Comparison of ENCODE assay signal across 19 mouse cellular contexts in genomic region chr6:35271868-35272765, GRCm38 (mm10). TPM values are rescaled to one million over a fixed set of nuclear protein-coding genes. Genes with fewer than 3 reads are reported as not detected.
DNase-seq lines count a peak whose midpoint lies in the region; TF ChIP-seq lines count a peak whose summit lies in the region.
"Had no signal": no experiment of that assay in that cellular context is flagged by ENCODE, and none has a peak within 500 bp of the region (broad histone marks: within the 10 kb centered on the region; RNA-seq: fewer than 3 reads in every experiment).

No protein-coding gene starts in this region.

- H3K9me3 ChIP-seq in heart, embryonic 10.5 days, result no peaks in the 10 kb centered on the region
- no peaks in the 10 kb centered on the region; the same call in 1 of the 2 replicates for H3K9me3 ChIP-seq in embryonic facial prominence, embryonic 10.5 days
- H3K9me3 ChIP-seq: forebrain, embryonic 15.5 days; liver, embryonic 12.5 days; stomach, embryonic 15.5 days had no signal

- 0 out of 2 replicates have a peak overlapping the region, but pooled peaks have one; percentile 32 for H3K27ac ChIP-seq in liver, adult 2 months (replicated peaks; ENCODE audit: insufficient read depth, low read depth, low read length)
- H3K27ac ChIP-seq in kidney, adult 2 months (ENCODE audit: insufficient read depth, low read depth, low read length), result 0 out of 2 replicates have a peak overlapping the region, but pooled peaks have one; percentile 31
- H3K27ac ChIP-seq in heart, embryonic 10.5 days, result no peak overlapping the region
- H3K27ac ChIP-seq in embryonic facial prominence, embryonic 10.5 days (replicated peaks), result no peak overlapping the region
- H3K27ac ChIP-seq: forebrain, embryonic 15.5 days; liver, embryonic 12.5 days; stomach, embryonic 15.5 days had no signal

- peaks cover 14% of the 10 kb centered on the region for H3K4me1 ChIP-seq in liver, adult 2 months (ENCODE audit: control insufficient read depth, insufficient read depth, low read length)
- peaks cover 13% of the 10 kb centered on the region for H3K4me1 ChIP-seq in kidney, adult 2 months (ENCODE audit: control insufficient read depth, insufficient read depth, low read length)
- no peaks in the 10 kb centered on the region for H3K4me1 ChIP-seq in heart, embryonic 10.5 days
- no peaks in the 10 kb centered on the region for H3K4me1 ChIP-seq in embryonic facial prominence, embryonic 10.5 days
- H3K4me1 ChIP-seq: forebrain, embryonic 15.5 days; stomach, embryonic 15.5 days had no signal

- no peaks in the 10 kb centered on the region for H3K36me3 ChIP-seq in liver, adult 2 months (ENCODE audit: control insufficient read depth, insufficient read depth, low read length)
- H3K36me3 ChIP-seq in kidney, adult 2 months (ENCODE audit: control insufficient read depth, insufficient read depth, low read length), result no peaks in the 10 kb centered on the region
- H3K36me3 ChIP-seq in heart, embryonic 10.5 days, result peaks cover 9% of the 10 kb centered on the region; the same call in 1 of the 2 replicates
- H3K36me3 ChIP-seq in embryonic facial prominence, embryonic 10.5 days (replicated peaks), result no peaks in the 10 kb centered on the region
- H3K36me3 ChIP-seq: forebrain, embryonic 15.5 days; liver, embryonic 12.5 days; stomach, embryonic 15.5 days had no signal

- TF ChIP-seq CTCF in liver, adult 2 months (IDR thresholded peaks at IDR 0.05; ENCODE audit: low read depth, low read length), result no peak
- no peak for TF ChIP-seq CTCF in kidney, adult 2 months (conservative IDR thresholded peaks at IDR 0.05; ENCODE audit: insufficient read depth, insufficient read length, low read depth, low read length)

- TF ChIP-seq POLR2A in liver, adult 2 months (IDR thresholded peaks at IDR 0.05; ENCODE audit: extremely low read depth, insufficient read depth, low read length), result no peak
- TF ChIP-seq POLR2A in kidney, adult 2 months (IDR thresholded peaks at IDR 0.05; ENCODE audit: low read depth, low read length), result no peak

- no peak overlapping the region for H3K9ac ChIP-seq in liver, adult 2 months (ENCODE audit: low read depth, low read length)
- H3K9ac ChIP-seq: forebrain, embryonic 15.5 days; liver, embryonic 12.5 days; stomach, embryonic 15.5 days had no signal

- DNase-seq in liver, adult 2 months (ENCODE audit: extremely low read depth, low read depth, low spot score), result peak; percentile 73
- DNase-seq in liver, result no peak
- DNase-seq in kidney, adult 2 months, result peak; percentile 88
- DNase-seq in kidney, postnatal 10 days, result peak; percentile 29
- DNase-seq in heart, embryonic 10.5 days (ENCODE audit: low spot score), result no peak
- DNase-seq in cerebellum, adult 8-10 months, result no peak
- no peak for DNase-seq in embryonic facial prominence, embryonic 10.5 days (ENCODE audit: low spot score)
- DNase-seq: adrenal gland, postnatal 10 days; gastrocnemius, postnatal 25 days; lung, adult 2 months; right cerebral cortex, postnatal 25 days; thymus, adult 18-20 months; thymus, postnatal 4 days had no signal

- WGBS in liver, adult 2 months, result 59% methylated on average over 20 of the region's 20 CpGs
- WGBS in kidney, adult 2 months, result 54% methylated on average over 20 of the region's 20 CpGs
- 85% methylated on average over 20 of the region's 20 CpGs for WGBS in heart, embryonic 10.5 days
- WGBS in embryonic facial prominence, embryonic 10.5 days, result 87% methylated on average over 20 of the region's 20 CpGs

- H3K27me3 ChIP-seq in liver, adult 2 months (ENCODE audit: control insufficient read depth, insufficient read depth, low read length), result no peaks in the 10 kb centered on the region
- no peaks in the 10 kb centered on the region for H3K27me3 ChIP-seq in kidney, adult 2 months (replicated peaks; ENCODE audit: control insufficient read depth, insufficient read depth, low read length)
- no peaks in the 10 kb centered on the region for H3K27me3 ChIP-seq in heart, embryonic 10.5 days (ENCODE audit: insufficient read depth, poor library complexity, severe bottlenecking)
- H3K27me3 ChIP-seq in embryonic facial prominence, embryonic 10.5 days (replicated peaks; ENCODE audit: low read depth, poor library complexity, severe bottlenecking), result no peaks in the 10 kb centered on the region
- H3K27me3 ChIP-seq: forebrain, embryonic 15.5 days; liver, embryonic 12.5 days; stomach, embryonic 15.5 days had no signal

- H3K79me2 ChIP-seq in liver, adult 2 months (ENCODE audit: control insufficient read depth, insufficient read depth, low read length), result no peaks in the 10 kb centered on the region

- no peak overlapping the region for H3K4me3 ChIP-seq in liver, adult 2 months (ENCODE audit: insufficient read depth, low read depth, low read length)
- H3K4me3 ChIP-seq in kidney, adult 2 months (ENCODE audit: insufficient read depth, low read depth, low read length), result no peak overlapping the region
- no peak overlapping the region for H3K4me3 ChIP-seq in heart, embryonic 10.5 days
- H3K4me3 ChIP-seq in embryonic facial prominence, embryonic 10.5 days, result no peak overlapping the region
- H3K4me3 ChIP-seq: forebrain, embryonic 15.5 days; liver, embryonic 12.5 days; stomach, embryonic 15.5 days had no signal

RNA-seq across cellular contexts. Expression of gene Slc13a4, which starts 35.8 kb away (rescaled TPM):
- under 0.01 and 0.09 TPM in 2 replicates for total RNA-seq in liver, adult 2 months (2014; rRNA removed)
- 0.06 and 0.10 TPM in 2 replicates for polyA plus RNA-seq in liver, adult 2 months (2012; rRNA removed)
- 5.2 and 5.6 TPM in 2 replicates for polyA plus RNA-seq in kidney, adult 2 months (2012; rRNA removed)
- 2.9 and 3.3 TPM in 2 replicates for polyA plus RNA-seq in heart, embryonic 10.5 days (2016; fragmentation: Nextera tagmentation; extraction: Ambion mirVana)
- polyA plus RNA-seq in embryonic facial prominence, embryonic 10.5 days (2016; fragmentation: Nextera tagmentation; extraction: Ambion mirVana), result 0.50 and 0.57 TPM in 2 replicates
- total RNA-seq: megakaryocyte-erythroid progenitor cell, adult 5-6 weeks; neutrophil, adult 5-6 weeks had no signal

RNA-seq across cellular contexts. Expression of gene Fam180a, which starts 53.8 kb away (rescaled TPM):
- total RNA-seq in liver, adult 2 months (2014; rRNA removed), result 1.0 and 1.7 TPM in 2 replicates
- polyA plus RNA-seq in liver, adult 2 months (2012; rRNA removed), result 0.09 and 0.11 TPM in 2 replicates
- 0.39 and 0.49 TPM in 2 replicates for polyA plus RNA-seq in kidney, adult 2 months (2012; rRNA removed)
- polyA plus RNA-seq in heart, embryonic 10.5 days (2016; fragmentation: Nextera tagmentation; extraction: Ambion mirVana), result 0.08 and 0.20 TPM in 2 replicates
- polyA plus RNA-seq in embryonic facial prominence, embryonic 10.5 days (2016; fragmentation: Nextera tagmentation; extraction: Ambion mirVana), result not detected in 2 replicates
- total RNA-seq: megakaryocyte-erythroid progenitor cell, adult 5-6 weeks; neutrophil, adult 5-6 weeks had no signal
- polyA plus RNA-seq: hindbrain, embryonic 11.5 days; liver, embryonic 12.5 days had no signal

Comparison
In these comparisons a context has a peak if more than half of its experiments do, and no peak if none do; other contexts are left out.
1. DNase-seq: peak in liver, adult 2 months (single experiment), kidney, adult 2 months (single experiment) and kidney, postnatal 10 days (single experiment); none in liver (single experiment), heart, embryonic 10.5 days (single experiment), cerebellum, adult 8-10 months (single experiment) and embryonic facial prominence, embryonic 10.5 days (single experiment).
2. H3K27ac ChIP-seq: peak in liver, adult 2 months (single experiment) and kidney, adult 2 months (single experiment); none in heart, embryonic 10.5 days (single experiment) and embryonic facial prominence, embryonic 10.5 days (single experiment).